Comparison of ENCODE assay signal across 8 mouse cellular contexts in the genomic region with DNA sequence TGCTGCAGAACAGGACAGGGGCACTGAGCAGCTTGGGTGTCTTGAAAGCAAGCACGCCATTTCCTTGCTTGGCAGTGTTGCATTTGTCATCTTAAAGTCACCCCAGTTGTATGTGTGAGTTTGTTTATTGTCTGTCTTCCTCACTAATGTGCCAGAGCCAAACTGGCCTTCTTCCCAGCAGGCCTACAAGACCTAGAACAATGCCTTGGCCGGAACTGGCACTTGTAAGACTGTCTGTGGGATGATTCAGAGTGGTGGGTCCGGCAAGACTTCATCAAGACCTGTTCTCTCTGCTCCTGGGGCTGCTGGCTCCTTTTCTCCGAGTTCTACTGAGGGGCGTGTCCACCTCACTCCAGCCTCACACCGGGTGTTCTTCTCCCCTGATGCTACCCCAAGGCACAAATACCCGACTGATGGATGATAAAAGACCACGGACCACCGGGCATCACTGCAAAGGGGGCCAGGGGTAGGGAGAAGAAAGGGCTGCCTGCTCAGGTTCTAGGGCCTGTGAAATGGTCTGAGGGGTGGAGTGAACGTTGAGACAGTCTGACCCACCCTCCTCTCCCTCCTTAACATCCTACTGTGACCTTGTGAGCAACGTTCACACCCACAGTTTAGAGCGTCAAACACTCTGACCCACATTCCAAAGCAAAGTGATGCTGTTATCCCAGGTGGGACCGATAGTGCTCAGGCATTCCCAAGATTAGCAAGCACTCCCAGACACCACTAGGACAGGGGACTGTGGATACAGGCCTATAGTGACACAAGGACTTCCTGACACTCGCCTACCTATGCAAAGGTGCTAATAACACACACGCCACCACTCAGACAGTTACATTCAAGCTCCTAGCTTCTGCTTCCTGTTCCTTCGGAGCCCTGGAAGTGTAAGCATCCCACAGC. TPM values are rescaled to one million over a fixed set of nuclear protein-coding genes. Genes with fewer than 3 reads are reported as not detected.
DNase-seq lines count a peak whose midpoint lies in the region; ATAC-seq and TF ChIP-seq lines count a peak whose summit lies in the region.

No protein-coding gene starts in this region.

- no peak overlapping the region for H3K4me2 ChIP-seq in heart, embryonic 11.5 days
- H3K4me2 ChIP-seq in midbrain, postnatal 0 days (ENCODE audit: low read depth, low read length, poor library complexity, severe bottlenecking) = no peak overlapping the region
- no peak overlapping the region for H3K4me2 ChIP-seq in intestine, embryonic 16.5 days (ENCODE audit: low read depth, low read length)
- 0 out of 2 replicates have a peak overlapping the region, but pooled peaks have one; percentile 10 for H3K4me2 ChIP-seq in stomach, embryonic 16.5 days (ENCODE audit: low read depth, low read length)

- no peak for TF ChIP-seq CTCF in midbrain, postnatal 0 days (IDR thresholded peaks at IDR 0.05)

- no peaks in the 10 kb centered on the region for H3K9me3 ChIP-seq in heart, embryonic 11.5 days (replicated peaks; ENCODE audit: control insufficient read depth, low read length)
- H3K9me3 ChIP-seq in midbrain, embryonic 10.5 days (replicated peaks) = no peaks in the 10 kb centered on the region
- H3K9me3 ChIP-seq in midbrain, postnatal 0 days (ENCODE audit: low read length) = no peaks in the 10 kb centered on the region
- H3K9me3 ChIP-seq in intestine, embryonic 16.5 days (ENCODE audit: control insufficient read depth, low read length) = no peaks in the 10 kb centered on the region
- H3K9me3 ChIP-seq in stomach, embryonic 16.5 days (replicated peaks; ENCODE audit: control insufficient read depth, low read length) = no peaks in the 10 kb centered on the region

- WGBS in heart, embryonic 11.5 days (ENCODE audit: insufficient replicate concordance) = 17% methylated on average over 16 of the region's 16 CpGs
- WGBS in midbrain, embryonic 10.5 days = 32% methylated on average over 16 of the region's 16 CpGs
- 27% methylated on average over 16 of the region's 16 CpGs for WGBS in midbrain, postnatal 0 days
- 31% methylated on average over 16 of the region's 16 CpGs for whole genome bisulfite sequencing in intestine, embryonic 16.5 days
- WGBS in stomach, embryonic 16.5 days = 25% methylated on average over 16 of the region's 16 CpGs

- H3K4me1 ChIP-seq in heart, embryonic 11.5 days (ENCODE audit: control insufficient read depth, insufficient read depth, low read length) = peaks cover 35% of the 10 kb centered on the region
- peaks cover 42% of the 10 kb centered on the region for H3K4me1 ChIP-seq in midbrain, embryonic 10.5 days
- H3K4me1 ChIP-seq in midbrain, postnatal 0 days (ENCODE audit: insufficient read depth, low read length) = no peaks in the 10 kb centered on the region
- peaks cover 34% of the 10 kb centered on the region for H3K4me1 ChIP-seq in intestine, embryonic 16.5 days (ENCODE audit: control insufficient read depth, insufficient read depth, low read length)
- H3K4me1 ChIP-seq in stomach, embryonic 16.5 days (ENCODE audit: control insufficient read depth, insufficient read depth, low read length) = peaks cover 40% of the 10 kb centered on the region

- peak overlapping the region; percentile 7 for H3K27ac ChIP-seq in heart, embryonic 11.5 days (ENCODE audit: low read depth, low read length)
- peak overlapping the region; percentile 46 for H3K27ac ChIP-seq in midbrain, embryonic 10.5 days (replicated peaks)
- H3K27ac ChIP-seq in midbrain, postnatal 0 days (ENCODE audit: low read depth, low read length) = no peak overlapping the region
- peak overlapping the region; percentile 3; the same call in 1 of the 2 replicates for H3K27ac ChIP-seq in intestine, embryonic 16.5 days (ENCODE audit: low read length)
- peak overlapping the region; percentile 56 for H3K27ac ChIP-seq in stomach, embryonic 16.5 days (ENCODE audit: low read length)

- ATAC-seq in heart, embryonic 11.5 days (replicated peaks; ENCODE audit: insufficient number of reproducible peaks, low FRiP score, low TSS enrichment) = no peak
- ATAC-seq in midbrain, postnatal 0 days (ENCODE audit: low FRiP score) = no peak
- ATAC-seq in intestine, embryonic 16.5 days = no peak; the same call in 1 of the 2 replicates
- no peak for ATAC-seq in stomach, embryonic 16.5 days (ENCODE audit: insufficient read depth, low FRiP score)

- no peaks in the 10 kb centered on the region for H3K36me3 ChIP-seq in heart, embryonic 11.5 days (ENCODE audit: control insufficient read depth, insufficient read depth, low read length)
- H3K36me3 ChIP-seq in midbrain, embryonic 10.5 days = no peaks in the 10 kb centered on the region
- no peaks in the 10 kb centered on the region for H3K36me3 ChIP-seq in midbrain, postnatal 0 days (ENCODE audit: insufficient read depth, low read length)
- H3K36me3 ChIP-seq in intestine, embryonic 16.5 days (ENCODE audit: control insufficient read depth, insufficient read depth, low read length) = no peaks in the 10 kb centered on the region
- no peaks in the 10 kb centered on the region for H3K36me3 ChIP-seq in stomach, embryonic 16.5 days (ENCODE audit: control insufficient read depth, insufficient read depth, low read length)

- no peak overlapping the region for H3K4me3 ChIP-seq in heart, embryonic 11.5 days (ENCODE audit: low read depth, low read length)
- H3K4me3 ChIP-seq in midbrain, embryonic 10.5 days = no peak overlapping the region
- no peak overlapping the region for H3K4me3 ChIP-seq in midbrain, postnatal 0 days (ENCODE audit: low read depth, low read length)
- H3K4me3 ChIP-seq in intestine, embryonic 16.5 days (ENCODE audit: low read length) = no peak overlapping the region
- no peak overlapping the region for H3K4me3 ChIP-seq in stomach, embryonic 16.5 days (replicated peaks; ENCODE audit: low read length)

- H3K9ac ChIP-seq in heart, embryonic 11.5 days (ENCODE audit: low read depth, low read length) = peak overlapping the region; percentile 6; the same call in 1 of the 2 replicates
- H3K9ac ChIP-seq in midbrain, postnatal 0 days (replicated peaks; ENCODE audit: low read length, poor library complexity, severe bottlenecking) = no peak overlapping the region
- 0 out of 2 replicates have a peak overlapping the region, but pooled peaks have one; percentile 21 for H3K9ac ChIP-seq in intestine, embryonic 16.5 days (ENCODE audit: low read depth, low read length)
- H3K9ac ChIP-seq in stomach, embryonic 16.5 days (ENCODE audit: low read length) = peak overlapping the region; percentile 32

- H3K27me3 ChIP-seq in heart, embryonic 11.5 days (ENCODE audit: control insufficient read depth, insufficient read depth, low read length) = peaks cover 13% of the 10 kb centered on the region
- peaks cover 45% of the 10 kb centered on the region for H3K27me3 ChIP-seq in midbrain, embryonic 10.5 days (ENCODE audit: low read depth, poor library complexity, severe bottlenecking)
- peaks cover 6% of the 10 kb centered on the region; the same call in 1 of the 2 replicates for H3K27me3 ChIP-seq in midbrain, postnatal 0 days (ENCODE audit: insufficient read depth, low read length)
- H3K27me3 ChIP-seq in intestine, embryonic 16.5 days (replicated peaks; ENCODE audit: control insufficient read depth, insufficient read depth, low read length) = no peaks in the 10 kb centered on the region; the same call in 1 of the 2 replicates
- no peaks in the 10 kb centered on the region for H3K27me3 ChIP-seq in stomach, embryonic 16.5 days (ENCODE audit: control insufficient read depth, insufficient read depth, low read length)

- no peak for DNase-seq in heart, adult 18-20 months
- DNase-seq in midbrain, embryonic 10.5 days (ENCODE audit: low spot score) = no peak
- DNase-seq in midbrain, postnatal 0 days (ENCODE audit: low spot score) = no peak
- no peak for DNase-seq in cerebellum, postnatal 36 days
- DNase-seq in cerebellum, adult 9-10 months = no peak

RNA-seq across cellular contexts. Expression of a gene that starts 7.8 kb away (rescaled TPM):
- polyA plus RNA-seq in heart, embryonic 11.5 days (2014; fragmentation: Nextera tagmentation; extraction: Ambion mirVana) = 3.0 and 4.3 TPM in 2 replicates
- total RNA-seq in heart, adult 18-20 months (2021) = 1 to 10 TPM; 1.9 to 2.4 TPM
- polyA plus RNA-seq in midbrain, embryonic 10.5 days (2016; fragmentation: Nextera tagmentation; extraction: Ambion mirVana) = 2.5 and 2.8 TPM in 2 replicates
- total RNA-seq in midbrain, postnatal 0 days (2014; rRNA removed) = 4.0 and 4.3 TPM in 2 replicates
- polyA plus RNA-seq in midbrain, postnatal 0 days (2015; fragmentation: Nextera tagmentation; extraction: Ambion mirVana) = 0.76 and 0.96 TPM in 2 replicates
- polyA plus RNA-seq in intestine, embryonic 16.5 days (2015; fragmentation: Nextera tagmentation; extraction: Ambion mirVana) = 2.5 and 2.8 TPM in 2 replicates
- 4.5 and 4.9 TPM in 2 replicates for polyA plus RNA-seq in stomach, embryonic 16.5 days (2015; fragmentation: Nextera tagmentation; extraction: Ambion mirVana)

RNA-seq across cellular contexts. Expression of a gene that starts 9.8 kb away (rescaled TPM):
- 24.2 and 27.3 TPM in 2 replicates for polyA plus RNA-seq in heart, embryonic 11.5 days (2014; fragmentation: Nextera tagmentation; extraction: Ambion mirVana)
- total RNA-seq in heart, adult 18-20 months (2021) = 1 to 10 TPM; 6.9 to 7.4 TPM
- 25.3 and 34.1 TPM in 2 replicates for polyA plus RNA-seq in midbrain, embryonic 10.5 days (2016; fragmentation: Nextera tagmentation; extraction: Ambion mirVana)
- 22.0 and 23.3 TPM in 2 replicates for total RNA-seq in midbrain, postnatal 0 days (2014; rRNA removed)
- polyA plus RNA-seq in midbrain, postnatal 0 days (2015; fragmentation: Nextera tagmentation; extraction: Ambion mirVana) = 15.7 and 18.3 TPM in 2 replicates
- 42.8 and 49.6 TPM in 2 replicates for polyA plus RNA-seq in intestine, embryonic 16.5 days (2015; fragmentation: Nextera tagmentation; extraction: Ambion mirVana)
- 69.8 and 76.9 TPM in 2 replicates for polyA plus RNA-seq in stomach, embryonic 16.5 days (2015; fragmentation: Nextera tagmentation; extraction: Ambion mirVana)

RNA-seq across cellular contexts. Expression of a gene that starts 17.0 kb away (rescaled TPM):
- polyA plus RNA-seq in heart, embryonic 11.5 days (2014; fragmentation: Nextera tagmentation; extraction: Ambion mirVana) = 35.3 and 36.4 TPM in 2 replicates
- total RNA-seq in heart, adult 18-20 months (2021) = 10 to 100 TPM; 11.8 to 16.2 TPM
- polyA plus RNA-seq in midbrain, embryonic 10.5 days (2016; fragmentation: Nextera tagmentation; extraction: Ambion mirVana) = 83.2 and 85.6 TPM in 2 replicates
- 2.1 TPM in 1 of 2 replicates, not detected in the other for total RNA-seq in midbrain, postnatal 0 days (2014; rRNA removed)
- 14.3 and 15.3 TPM in 2 replicates for polyA plus RNA-seq in midbrain, postnatal 0 days (2015; fragmentation: Nextera tagmentation; extraction: Ambion mirVana)
- polyA plus RNA-seq in intestine, embryonic 16.5 days (2015; fragmentation: Nextera tagmentation; extraction: Ambion mirVana) = 43.7 and 44.1 TPM in 2 replicates
- polyA plus RNA-seq in stomach, embryonic 16.5 days (2015; fragmentation: Nextera tagmentation; extraction: Ambion mirVana) = 39.8 and 43.9 TPM in 2 replicates

RNA-seq across cellular contexts. Expression of a gene that starts 19.4 kb away (rescaled TPM):
- 0.93 and 2.0 TPM in 2 replicates for polyA plus RNA-seq in heart, embryonic 11.5 days (2014; fragmentation: Nextera tagmentation; extraction: Ambion mirVana)
- 1 to 10 TPM in 1 of 2 experiments, under 1 TPM in 1; 0.93 to 2.7 TPM for total RNA-seq in heart, adult 18-20 months (2021)
- 2.2 and 4.4 TPM in 2 replicates for polyA plus RNA-seq in midbrain, embryonic 10.5 days (2016; fragmentation: Nextera tagmentation; extraction: Ambion mirVana)
- total RNA-seq in midbrain, postnatal 0 days (2014; rRNA removed) = 3.8 and 12.5 TPM in 2 replicates
- polyA plus RNA-seq in midbrain, postnatal 0 days (2015; fragmentation: Nextera tagmentation; extraction: Ambion mirVana) = 2.2 and 3.7 TPM in 2 replicates
- 0.92 and 1.5 TPM in 2 replicates for polyA plus RNA-seq in intestine, embryonic 16.5 days (2015; fragmentation: Nextera tagmentation; extraction: Ambion mirVana)
- polyA plus RNA-seq in stomach, embryonic 16.5 days (2015; fragmentation: Nextera tagmentation; extraction: Ambion mirVana) = 0.99 and 1.3 TPM in 2 replicates

RNA-seq across cellular contexts. Expression of a gene that starts 19.5 kb away (rescaled TPM):
- polyA plus RNA-seq in heart, embryonic 11.5 days (2014; fragmentation: Nextera tagmentation; extraction: Ambion mirVana) = 37.4 and 46.9 TPM in 2 replicates
- total RNA-seq in heart, adult 18-20 months (2021) = 10 to 100 TPM; 46.0 TPM
- polyA plus RNA-seq in midbrain, embryonic 10.5 days (2016; fragmentation: Nextera tagmentation; extraction: Ambion mirVana) = 39.4 and 42.1 TPM in 2 replicates
- 136 and 143 TPM in 2 replicates for total RNA-seq in midbrain, postnatal 0 days (2014; rRNA removed)
- polyA plus RNA-seq in midbrain, postnatal 0 days (2015; fragmentation: Nextera tagmentation; extraction: Ambion mirVana) = 172 and 177 TPM in 2 replicates
- polyA plus RNA-seq in intestine, embryonic 16.5 days (2015; fragmentation: Nextera tagmentation; extraction: Ambion mirVana) = 34.2 and 39.3 TPM in 2 replicates
- 41.8 and 44.1 TPM in 2 replicates for polyA plus RNA-seq in stomach, embryonic 16.5 days (2015; fragmentation: Nextera tagmentation; extraction: Ambion mirVana)
